Mouse (Mus musculus): ENCODE results near the gene Brca2.

Brca2 gene

DNA sequence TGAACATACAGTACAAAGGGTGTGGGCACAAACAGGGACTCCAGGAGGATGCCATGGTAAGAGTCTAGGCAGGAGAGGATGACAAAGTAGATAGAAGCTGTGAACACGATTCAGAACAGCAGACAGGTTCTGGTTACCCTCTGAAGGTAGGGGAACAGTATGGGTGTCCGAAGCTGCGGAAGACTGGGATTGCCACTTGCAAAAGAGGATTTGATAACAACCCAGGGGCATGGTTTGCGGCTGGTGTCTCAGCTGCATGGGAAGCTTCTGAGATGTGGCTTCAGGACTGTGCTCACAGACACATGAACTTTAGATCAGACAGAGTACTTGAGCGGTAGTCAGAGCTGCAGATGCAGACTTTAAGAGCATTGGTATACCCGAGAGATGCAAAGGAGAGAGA, 42.0 kb downstream of the Brca2 start:
- in situ Hi-C loops (cut with MboI, MseI), result no loop called here

GRCm38 (mm10) chr5:150566226-150566625, 43.8 kb downstream of the Brca2 start:
- in situ Hi-C loops (cut with MboI, MseI), result no loop called here

- in situ Hi-C loops (cut with MboI, MseI), result no loop called here
Measured at GRCm38 (mm10) chr5:150566971-150567370, 44.5 kb downstream of the Brca2 start.

GRCm38 (mm10) chr5:150570496-150571219, 48.2 kb downstream of the Brca2 start:
- in situ Hi-C loops (cut with MboI, MseI), result no loop called here

DNA sequence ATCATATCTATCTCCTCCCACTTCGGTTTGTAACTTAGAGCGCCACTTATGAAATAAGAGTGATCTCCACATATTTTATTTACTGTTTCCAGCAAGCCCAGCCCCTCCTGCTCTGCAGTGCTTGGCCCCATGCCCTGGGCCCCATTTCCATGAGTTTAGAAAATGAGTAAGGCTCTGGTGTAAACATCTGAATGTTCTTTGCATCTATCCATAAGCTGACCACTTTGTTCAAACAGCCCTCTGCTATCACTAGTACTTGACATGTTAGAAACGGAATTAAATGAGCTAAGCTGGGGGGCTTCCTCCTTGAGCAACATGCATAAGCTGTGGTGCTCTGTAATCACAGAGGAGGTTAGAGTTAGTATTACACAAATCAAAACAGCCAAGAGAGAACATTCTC, 52.0 kb downstream of the Brca2 start:
- in situ Hi-C loops (cut with MboI, MseI), result no loop called here

DNA sequence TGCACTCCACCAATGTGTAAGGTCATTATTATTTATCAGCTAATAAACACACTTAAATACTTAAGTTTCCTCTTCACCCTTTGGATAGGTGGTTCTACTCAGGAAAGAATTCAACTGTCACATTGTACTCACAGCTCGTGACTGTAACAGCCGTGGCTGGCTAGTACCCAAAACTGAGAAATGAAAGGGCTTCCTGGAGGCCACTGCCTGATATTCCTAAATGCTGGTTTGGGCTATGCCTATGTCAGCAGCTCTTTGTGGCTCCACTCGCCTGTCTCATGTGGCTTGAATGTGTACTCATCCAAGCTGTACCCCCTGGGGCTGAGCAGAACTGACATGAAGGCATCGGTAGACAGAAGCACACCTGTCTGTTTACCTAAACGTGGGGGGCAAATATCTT, 52.5 kb downstream of the Brca2 start:
- in situ Hi-C loops (cut with MboI, MseI), result no loop called here

DNA sequence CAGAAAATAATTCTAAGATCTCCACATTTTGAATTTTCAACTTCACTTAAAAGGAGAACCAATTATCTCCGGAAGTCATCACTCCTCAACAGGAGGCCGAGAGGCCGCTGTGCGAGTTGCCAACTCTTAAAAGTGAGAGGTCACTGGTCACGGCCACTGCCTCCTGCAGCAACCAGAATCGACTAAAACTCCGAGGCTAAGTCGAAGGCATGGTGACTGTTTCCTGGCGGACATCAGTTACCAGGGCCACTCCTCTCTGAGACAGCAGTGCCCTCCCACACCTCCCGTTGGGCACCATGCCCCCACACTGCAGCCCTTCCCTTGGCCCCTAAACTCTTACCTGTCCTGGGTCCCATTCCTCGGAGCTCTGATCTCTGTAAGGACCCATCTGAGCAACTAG, 54.4 kb downstream of the Brca2 start:
- in situ Hi-C loops (cut with MboI, MseI), result no loop called here

- in situ Hi-C loops (cut with MboI, MseI), result no loop called here
Measured at GRCm38 (mm10) chr5:150578613-150579171, 56.3 kb downstream of the Brca2 start.

GRCm38 (mm10) chr5:150581180-150581579, 58.8 kb downstream of the Brca2 start:
- in situ Hi-C loops (cut with MboI, MseI), result no loop called here

- in situ Hi-C loops (cut with MboI, MseI), result no loop called here
Measured at GRCm38 (mm10) chr5:150583181-150583580, 60.8 kb downstream of the Brca2 start.

- in situ Hi-C loops (cut with MboI, MseI), result no loop called here
Measured at GRCm38 (mm10) chr5:150583622-150584336, 61.3 kb downstream of the Brca2 start.

- in situ Hi-C loops (cut with MboI, MseI), result no loop called here
Measured at GRCm38 (mm10) chr5:150584337-150584729, 61.9 kb downstream of the Brca2 start.

GRCm38 (mm10) chr5:150589945-150590344, 67.5 kb downstream of the Brca2 start:
- in situ Hi-C loops (cut with MboI, MseI), result no loop called here

DNA sequence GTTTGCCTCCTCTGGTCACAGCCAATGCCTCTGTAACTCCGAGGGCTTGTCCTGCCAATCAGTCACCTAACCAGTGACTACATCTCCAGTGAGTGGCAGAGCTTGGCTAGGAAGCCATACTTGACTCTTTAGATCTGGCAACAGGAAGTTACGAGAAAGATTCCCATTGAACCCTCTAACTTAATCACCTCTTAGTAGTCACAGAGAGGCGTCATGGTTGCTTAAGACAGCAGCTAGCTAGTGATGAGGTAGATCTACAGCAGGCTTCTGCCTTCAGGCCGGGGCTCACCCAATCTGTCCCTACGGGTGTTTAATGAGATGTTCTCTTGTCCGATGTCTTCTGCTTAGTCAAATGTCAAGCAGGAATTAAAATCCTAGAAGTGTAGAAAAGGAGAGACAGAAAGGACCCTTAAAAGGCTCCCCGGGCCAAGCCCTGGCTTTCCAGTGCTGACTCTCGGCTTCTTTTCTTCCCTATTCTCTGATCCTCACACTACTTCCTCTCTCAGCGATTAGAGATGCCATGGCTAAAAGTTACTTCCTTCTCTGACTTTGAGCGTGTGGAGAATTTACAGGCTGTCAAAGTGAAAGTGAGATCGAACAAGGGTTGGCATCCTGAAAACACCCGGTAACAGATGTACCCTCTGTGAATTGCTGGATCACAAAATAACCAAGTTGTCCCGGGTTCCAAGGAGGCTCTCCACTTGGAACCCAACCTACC, 69.9 kb downstream of the Brca2 start:
- in situ Hi-C loops (cut with MboI, MseI), result no loop called here

- in situ Hi-C loops (cut with MboI, MseI), result no loop called here
Measured at GRCm38 (mm10) chr5:150592904-150593755, 70.7 kb downstream of the Brca2 start.

DNA sequence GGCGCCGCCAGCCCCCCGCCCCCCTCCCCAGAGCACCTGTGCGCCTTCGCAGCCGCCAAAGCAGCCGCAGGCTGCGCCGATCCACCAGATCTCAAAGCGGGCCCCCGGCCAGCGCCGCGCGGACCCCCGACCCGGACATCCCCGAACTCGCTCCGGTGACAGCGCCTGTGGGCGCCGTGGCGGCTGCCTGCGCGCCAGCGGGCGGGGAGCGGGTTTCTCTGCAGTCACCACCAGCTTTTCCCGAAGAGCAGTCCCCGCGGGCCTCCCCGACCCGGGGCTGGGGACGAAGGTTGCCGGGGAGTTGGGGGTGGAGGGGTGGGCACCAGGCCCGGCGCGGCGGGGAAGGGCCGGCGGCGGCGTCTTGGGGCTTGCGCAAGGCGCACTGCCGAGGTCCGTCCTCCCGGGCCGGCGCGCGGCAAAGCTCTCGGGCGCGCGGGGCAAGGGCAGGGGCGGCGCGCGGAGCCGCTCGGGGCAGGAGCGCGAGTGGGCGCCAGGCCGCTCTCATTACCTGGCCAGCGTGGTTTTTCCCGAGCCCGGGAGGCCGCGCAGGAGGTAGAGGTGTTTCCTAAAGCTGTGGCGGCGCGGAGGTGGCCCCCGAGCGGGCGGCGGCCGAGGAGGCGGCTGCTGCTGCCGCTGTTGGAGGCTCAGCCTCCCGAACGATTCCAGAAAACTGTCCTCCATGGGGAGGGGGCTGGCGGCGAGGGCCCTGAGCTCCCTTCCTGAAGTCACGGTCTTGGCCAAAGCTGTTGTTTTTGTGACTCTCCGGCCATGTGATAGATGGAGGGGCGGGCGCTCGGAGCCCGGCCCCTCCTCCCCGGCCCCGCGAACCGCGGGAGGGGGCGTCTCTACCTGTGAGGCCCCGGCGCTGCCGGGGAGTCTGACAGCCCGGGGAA, 71.6 kb downstream of the Brca2 start:
- in situ Hi-C loops (cut with MboI, MseI), result no loop called here

- in situ Hi-C loops (cut with MboI, MseI), result no loop called here
Measured at GRCm38 (mm10) chr5:150594649-150595339, 72.4 kb downstream of the Brca2 start.

DNA sequence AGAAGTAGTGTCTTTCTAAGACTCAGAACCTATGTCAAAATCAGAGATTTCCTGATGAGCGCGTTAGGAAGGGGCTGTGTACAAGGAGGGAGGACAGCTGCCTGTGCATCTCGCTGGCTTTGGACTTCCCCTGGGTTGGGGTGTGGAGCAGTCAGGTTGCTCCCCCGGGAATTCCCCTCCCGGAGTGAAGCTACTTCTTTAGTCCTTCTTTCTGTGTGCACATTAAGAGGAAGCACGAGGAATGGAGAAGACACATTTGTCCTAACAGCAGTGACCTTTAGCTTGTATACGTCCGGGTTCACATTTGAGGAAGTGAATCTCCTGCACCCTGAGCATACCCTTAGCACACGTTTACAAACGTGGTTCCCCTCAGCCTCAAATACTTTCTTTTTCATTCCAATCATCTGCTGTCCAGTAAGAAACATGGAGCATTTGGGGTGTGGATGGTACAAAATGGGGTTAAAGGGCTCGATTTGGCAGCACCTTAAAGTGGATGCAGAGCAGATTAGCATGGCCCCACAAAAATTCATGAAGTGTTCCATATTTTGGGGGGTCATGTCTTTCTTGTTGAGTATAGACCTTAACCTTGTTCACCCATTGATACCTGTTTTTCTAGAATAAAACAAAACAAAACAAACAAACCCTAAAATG, 73.1 kb downstream of the Brca2 start:
- in situ Hi-C loops (cut with MboI, MseI), result no loop called here

DNA sequence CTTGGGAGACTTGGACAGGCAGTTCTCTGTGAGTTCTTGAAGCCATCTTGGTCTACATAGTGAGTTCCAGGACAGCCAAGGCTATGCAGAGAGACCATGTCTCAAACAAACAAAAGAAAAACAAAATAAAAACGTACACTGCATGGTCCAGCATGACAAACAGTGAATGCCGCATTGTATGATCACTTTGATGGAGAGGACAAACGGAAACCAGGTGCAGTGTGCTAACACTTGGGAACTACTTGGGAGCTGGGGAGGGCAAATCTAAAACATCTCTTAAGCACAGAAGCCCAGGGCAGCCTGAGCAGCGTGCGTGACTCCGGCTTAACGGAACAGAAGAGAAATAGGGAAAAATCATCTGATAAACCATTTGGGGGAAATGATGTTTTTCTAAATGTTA, 74.7 kb downstream of the Brca2 start, which contains the start of gene N4bp2l1:
Gene N4bp2l1 (minus strand): TSS at position 101 of the 400 bp plus-strand sequence.
- in situ Hi-C loops (cut with MboI, MseI), result no loop called here
